Mouse (Mus musculus) hindbrain, embryonic 14.5 days (tissue): ENCODE measurements at regions not wholly inside any gene's neighbourhood (a gene's known extent, or its start where the extent isn't known, plus 50 kb on each side); places are given as distances from the start of the nearest gene placed in this dataset.
"Not testable (repeated sequence)": the region's sequence is repeated elsewhere in the genome, so short reads cannot be mapped to it uniquely, and the experiment has no call there.

ENCODE experiments used
- ATAC-seq: fragments of 200-750 bp; cut with Nextera tagmentation; 2 replicates; pipeline ENCODE4 v1.8.0; 2017; ENCODE audit warnings: moderate number of reproducible peaks, mild to moderate bottlenecking, moderate TSS enrichment, moderate library complexity; ENCODE audit not compliant: low FRiP score
- DNase-seq: peaks from one replicate; pipeline ENCODE4 v3.0.0-alpha.2; 2015; ENCODE audit warnings: low spot score
- H3K27ac ChIP-seq: fragments of 300-500 bp; sonication (generic); 2 replicates; pipeline ENCODE4 v1.5.1; 2014; ENCODE audit warnings: mild to moderate bottlenecking, moderate library complexity
- H3K27me3 ChIP-seq: fragments of 300-500 bp; sonication (generic); 2 replicates; pipeline ENCODE4 v1.6.1; 2014; ENCODE audit warnings: mild to moderate bottlenecking, low read length, mixed read lengths; ENCODE audit not compliant: control insufficient read depth, insufficient read depth
- H3K36me3 ChIP-seq: fragments of 300-500 bp; sonication (generic); replicated peaks from 2 replicates; pipeline ENCODE4 v1.6.1; 2014; ENCODE audit not compliant: control insufficient read depth, insufficient read depth
- H3K4me1 ChIP-seq: fragments of 300-500 bp; sonication (generic); replicated peaks from 2 replicates; pipeline ENCODE4 v1.6.1; 2014; ENCODE audit warnings: antibody characterized with exemption, low read length, mixed read lengths; ENCODE audit not compliant: control insufficient read depth, insufficient read depth
- H3K4me2 ChIP-seq: fragments of 300-500 bp; sonication (generic); replicated peaks from 2 replicates; pipeline ENCODE4 v1.6.1; 2014; ENCODE audit warnings: mild to moderate bottlenecking, moderate library complexity
- H3K4me3 ChIP-seq: fragments of 300-500 bp; sonication (generic); replicated peaks from 2 replicates; pipeline ENCODE4 v1.5.1; 2014; ENCODE audit warnings: mild to moderate bottlenecking, low read length
- H3K9ac ChIP-seq: fragments of 300-500 bp; sonication (generic); 2 replicates; pipeline ENCODE4 v1.6.1; 2014
- H3K9me3 ChIP-seq: fragments of 300-500 bp; sonication (generic); 2 replicates; pipeline ENCODE4 v1.6.1; 2016; ENCODE audit warnings: low read length; ENCODE audit not compliant: control insufficient read depth
- WGBS: fragments of 180-500 bp; shearing (Covaris S2); extraction: QIAGEN DNeasy Blood & Tissue Kit; methylation state at CpG from one replicate; pipeline ENCODE4 v1.1.7; 2014; 5-methylcytosine and 5-hydroxymethylcytosine counted together

DNA sequence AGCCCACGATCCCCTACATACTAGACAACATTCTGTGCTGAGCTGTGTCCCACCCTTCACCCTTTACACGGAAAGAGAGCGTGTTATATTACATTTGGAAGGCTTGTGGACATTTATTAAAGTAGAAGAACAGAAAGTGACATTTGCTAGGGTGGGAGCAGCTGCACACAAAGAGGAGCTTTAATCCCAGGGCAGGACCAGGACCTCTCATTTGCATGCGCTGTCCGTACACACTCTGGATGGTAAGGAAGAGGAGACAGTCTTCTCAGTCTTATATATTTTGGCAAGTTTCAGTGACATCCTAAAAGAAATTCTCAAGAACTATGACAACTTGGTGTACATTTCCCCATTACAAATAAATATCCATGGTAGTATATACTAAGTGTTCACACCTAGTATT, 114.8 kb downstream of the Olfr721-ps1 start:
- no peak overlapping the region for H3K4me2 ChIP-seq
- no peaks in the 10 kb centered on the region for H3K9me3 ChIP-seq
- H3K27ac ChIP-seq: no peak overlapping the region
- no peak overlapping the region for H3K4me3 ChIP-seq
- WGBS: 63% methylated on average over 5 of the region's 5 CpGs
- ATAC-seq: no peak
- H3K27me3 ChIP-seq: no peaks in the 10 kb centered on the region
- DNase-seq: no peak
- no peak overlapping the region for H3K9ac ChIP-seq
- no peaks in the 10 kb centered on the region for H3K4me1 ChIP-seq
- H3K36me3 ChIP-seq: no peaks in the 10 kb centered on the region

DNA sequence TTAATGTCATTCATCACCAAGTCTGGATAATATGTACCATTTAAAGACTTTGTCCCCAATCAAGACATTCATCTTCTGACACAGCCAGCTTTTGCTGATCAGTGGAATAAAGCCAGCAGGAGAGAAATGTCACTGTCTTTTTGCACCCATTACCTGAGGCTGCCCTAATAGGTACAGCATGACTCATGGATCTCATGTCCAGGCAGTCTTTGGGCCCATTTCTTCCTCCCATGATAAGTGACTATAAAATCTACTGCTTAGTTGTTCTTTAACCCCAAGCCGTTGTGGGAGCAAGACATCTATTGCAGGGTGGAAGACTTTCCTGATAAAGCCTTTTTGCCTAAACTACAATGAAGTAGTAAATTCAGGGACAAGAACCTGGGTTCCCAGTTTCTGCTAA, 116.9 kb downstream of the Olfr721-ps1 start:
- Histone ChIP-seq H3K4me3 (no peak overlapping the region), H3K27ac (no peak overlapping the region), H3K4me2 (no peak overlapping the region), H3K9ac (no peak overlapping the region), H3K27me3 (no peaks in the 10 kb centered on the region), H3K36me3 (no peaks in the 10 kb centered on the region), H3K4me1 (no peaks in the 10 kb centered on the region), H3K9me3 (no peaks in the 10 kb centered on the region)
- DNase-seq: no peak
- 98% methylated on average over 1 of the region's 1 CpGs for WGBS
- ATAC-seq: no peak

DNA sequence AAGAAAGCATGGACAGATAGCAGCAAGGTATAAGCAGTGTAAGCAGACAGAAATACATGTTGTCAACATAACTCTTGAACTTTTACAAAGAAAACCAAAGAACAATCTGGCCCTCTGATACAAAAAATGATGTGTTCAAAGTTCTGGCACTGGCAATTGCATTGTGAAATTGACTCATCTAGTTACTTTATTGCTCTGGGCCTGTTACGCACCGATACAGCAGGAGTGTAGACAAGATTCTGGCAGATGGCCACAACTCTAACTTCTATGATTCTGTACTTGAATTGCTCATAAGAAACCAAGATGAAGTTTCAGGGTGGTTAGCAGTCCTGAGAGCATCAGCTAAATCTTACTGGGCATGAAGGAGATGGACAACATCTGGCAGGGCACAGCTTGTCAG, 117.7 kb downstream of the Olfr721-ps1 start:
- no peaks in the 10 kb centered on the region for H3K4me1 ChIP-seq
- no peaks in the 10 kb centered on the region for H3K36me3 ChIP-seq
- no peaks in the 10 kb centered on the region for H3K27me3 ChIP-seq
- H3K9ac ChIP-seq: no peak overlapping the region
- WGBS: 89% methylated on average over 2 of the region's 2 CpGs
- H3K27ac ChIP-seq: no peak overlapping the region
- no peaks in the 10 kb centered on the region for H3K9me3 ChIP-seq
- H3K4me2 ChIP-seq: no peak overlapping the region
- DNase-seq (no peak), ATAC-seq (no peak)
- H3K4me3 ChIP-seq: no peak overlapping the region

DNA sequence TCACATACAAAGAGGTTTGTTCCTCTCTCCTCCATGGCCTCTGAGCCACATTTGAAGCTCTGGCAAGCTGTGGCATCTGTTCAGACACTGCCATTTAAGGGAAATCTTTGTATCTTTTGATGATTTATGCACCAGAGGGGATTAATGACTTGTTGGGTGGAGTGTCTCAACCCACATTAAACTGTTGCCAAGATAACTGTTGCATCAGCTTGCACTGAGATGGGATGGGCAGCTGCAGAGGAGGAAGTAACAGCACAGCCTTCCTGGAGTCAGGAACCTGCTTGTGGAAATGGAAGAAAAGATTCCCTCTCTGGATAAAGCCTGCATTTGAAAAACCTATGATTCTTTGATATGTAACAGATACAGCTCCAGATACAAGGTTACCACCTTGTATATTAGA, 119.1 kb downstream of the Olfr721-ps1 start:
- no peaks in the 10 kb centered on the region for H3K36me3 ChIP-seq
- H3K27ac ChIP-seq: no peak overlapping the region
- H3K9ac ChIP-seq: no peak overlapping the region
- ATAC-seq: no peak
- H3K27me3 ChIP-seq: no peaks in the 10 kb centered on the region
- H3K4me1 ChIP-seq: no peaks in the 10 kb centered on the region
- DNase-seq: no peak
- no peak overlapping the region for H3K4me3 ChIP-seq
- H3K4me2 ChIP-seq: no peak overlapping the region
- H3K9me3 ChIP-seq: no peaks in the 10 kb centered on the region

DNA sequence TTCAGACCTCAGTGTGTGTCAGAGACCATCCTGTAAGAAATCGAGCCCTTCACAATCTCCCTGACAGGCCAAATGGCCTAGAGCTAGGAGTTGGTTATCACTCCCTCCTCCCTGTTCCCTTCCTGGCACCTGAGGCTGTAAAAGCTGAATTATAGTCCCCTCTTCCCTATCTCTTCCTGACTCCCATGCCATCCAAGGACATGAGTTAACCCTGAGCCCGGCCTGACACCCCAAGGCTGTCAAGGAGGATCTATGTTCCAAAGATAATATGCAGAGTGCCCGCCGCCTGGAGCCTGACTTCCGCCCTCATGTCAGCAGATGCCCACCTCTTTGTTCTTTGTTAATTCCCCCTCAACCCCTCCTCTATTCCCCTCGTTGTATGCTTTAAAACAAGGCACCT, 120.2 kb downstream of the Olfr721-ps1 start:
- ATAC-seq, H3K27me3 ChIP-seq, DNase-seq, H3K36me3 ChIP-seq, H3K9ac ChIP-seq, H3K4me3 ChIP-seq, H3K27ac ChIP-seq, H3K4me1 ChIP-seq, H3K4me2 ChIP-seq, H3K9me3 ChIP-seq: not testable (repeated sequence)
- WGBS: 71% methylated on average over 6 of the region's 6 CpGs

DNA sequence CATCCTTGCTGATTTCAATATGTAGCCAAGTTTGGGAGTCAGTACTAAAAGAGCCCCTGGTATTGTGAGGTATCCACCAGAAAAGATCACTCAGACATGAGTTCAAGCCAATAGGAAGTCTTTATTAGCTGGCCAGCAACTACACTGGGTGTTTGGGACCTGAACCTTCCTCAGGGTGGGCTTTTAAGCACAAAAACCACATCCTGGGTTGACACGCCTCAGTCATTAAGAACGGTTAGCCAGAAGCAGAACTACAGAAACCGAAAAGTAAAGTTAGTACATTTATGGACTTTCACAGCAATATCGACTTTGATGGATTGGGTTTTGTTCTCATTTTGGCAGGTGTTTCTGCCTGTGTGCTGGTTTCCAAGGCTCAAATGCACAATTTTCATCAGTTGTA, 124.1 kb downstream of the Olfr721-ps1 start:
- ATAC-seq (no peak), DNase-seq (no peak)
- 92% methylated on average over 4 of the region's 4 CpGs for WGBS
- no peaks in the 10 kb centered on the region for H3K9me3 ChIP-seq
- no peaks in the 10 kb centered on the region for H3K36me3 ChIP-seq
- no peaks in the 10 kb centered on the region for H3K4me1 ChIP-seq
- no peak overlapping the region for H3K4me2 ChIP-seq
- H3K27ac ChIP-seq: no peak overlapping the region
- H3K9ac ChIP-seq: no peak overlapping the region
- H3K4me3 ChIP-seq: no peak overlapping the region
- no peaks in the 10 kb centered on the region for H3K27me3 ChIP-seq

DNA sequence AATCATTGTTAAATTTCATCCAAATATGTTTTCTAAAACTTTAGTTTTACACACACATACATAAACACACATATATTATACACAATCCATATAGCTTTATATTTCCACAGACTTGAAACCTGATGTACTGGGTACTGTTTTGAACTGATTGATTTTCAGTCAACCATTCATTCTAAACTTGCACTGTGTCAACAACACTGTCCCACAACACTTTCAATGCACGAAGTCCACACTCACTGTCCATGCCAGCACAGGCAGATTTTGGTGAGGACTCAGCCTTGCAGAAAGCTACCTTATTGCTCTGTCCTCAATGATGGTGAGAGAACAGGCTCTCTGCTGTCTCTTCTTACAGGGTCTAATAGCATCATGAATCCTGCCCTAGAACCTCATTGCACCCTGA, 127.3 kb downstream of the Olfr721-ps1 start:
- no peaks in the 10 kb centered on the region for H3K27me3 ChIP-seq
- H3K4me1 ChIP-seq: no peaks in the 10 kb centered on the region
- DNase-seq: no peak
- H3K9ac ChIP-seq: no peak overlapping the region
- no peaks in the 10 kb centered on the region for H3K9me3 ChIP-seq
- WGBS: 97% methylated on average over 1 of the region's 1 CpGs
- H3K4me2 ChIP-seq: no peak overlapping the region
- no peak for ATAC-seq
- H3K36me3 ChIP-seq: no peaks in the 10 kb centered on the region
- H3K27ac ChIP-seq: no peak overlapping the region
- no peak overlapping the region for H3K4me3 ChIP-seq

DNA sequence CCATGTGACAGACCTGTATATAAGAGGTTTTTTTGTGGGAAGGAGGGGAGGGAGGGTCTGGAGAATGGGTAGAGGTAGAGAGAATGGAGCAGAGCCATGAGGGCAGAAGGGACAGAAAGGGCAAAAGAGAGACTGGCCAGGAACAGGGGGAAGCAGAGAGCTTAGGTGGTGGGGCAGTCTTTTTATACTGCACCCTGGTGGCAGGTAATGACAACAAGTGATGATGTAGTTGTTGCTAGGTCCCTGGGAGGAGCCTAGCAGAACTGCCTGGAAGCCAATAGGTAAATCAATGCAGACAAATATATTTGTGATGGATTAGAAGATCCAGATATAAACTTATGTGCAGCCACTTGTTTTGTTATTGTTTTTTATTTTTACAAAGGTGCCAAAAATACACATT, 140.1 kb downstream of the Olfr721-ps1 start:
- ATAC-seq (no peak), DNase-seq (no peak)
- no peak overlapping the region for H3K9ac ChIP-seq
- H3K4me2 ChIP-seq: no peak overlapping the region
- H3K27me3 ChIP-seq: no peaks in the 10 kb centered on the region
- H3K9me3 ChIP-seq: no peaks in the 10 kb centered on the region
- H3K4me3 ChIP-seq: no peak overlapping the region
- no peaks in the 10 kb centered on the region for H3K36me3 ChIP-seq
- no peak overlapping the region for H3K27ac ChIP-seq
- H3K4me1 ChIP-seq: no peaks in the 10 kb centered on the region

DNA sequence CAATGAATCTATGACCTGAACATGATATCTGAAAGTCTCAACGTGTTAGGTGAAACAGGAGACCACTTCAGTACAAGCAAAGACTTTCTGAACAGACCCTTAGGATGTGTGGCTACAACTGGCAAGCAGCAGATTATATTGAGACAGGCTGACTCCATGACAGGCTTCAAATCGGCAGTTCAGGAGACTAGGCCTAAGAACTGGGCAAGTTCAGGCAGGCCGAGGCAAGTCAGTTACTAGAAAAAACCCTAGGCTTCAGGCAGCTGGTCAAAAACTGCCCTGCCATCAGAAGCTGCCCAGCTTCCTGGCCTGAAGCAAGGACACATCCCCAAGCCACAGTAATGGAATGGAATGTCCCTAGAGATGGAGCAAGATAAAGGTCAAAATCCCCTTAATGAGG, 140.6 kb downstream of the Olfr721-ps1 start:
- 76% methylated on average over 3 of the region's 3 CpGs for WGBS
- no peak for ATAC-seq

DNA sequence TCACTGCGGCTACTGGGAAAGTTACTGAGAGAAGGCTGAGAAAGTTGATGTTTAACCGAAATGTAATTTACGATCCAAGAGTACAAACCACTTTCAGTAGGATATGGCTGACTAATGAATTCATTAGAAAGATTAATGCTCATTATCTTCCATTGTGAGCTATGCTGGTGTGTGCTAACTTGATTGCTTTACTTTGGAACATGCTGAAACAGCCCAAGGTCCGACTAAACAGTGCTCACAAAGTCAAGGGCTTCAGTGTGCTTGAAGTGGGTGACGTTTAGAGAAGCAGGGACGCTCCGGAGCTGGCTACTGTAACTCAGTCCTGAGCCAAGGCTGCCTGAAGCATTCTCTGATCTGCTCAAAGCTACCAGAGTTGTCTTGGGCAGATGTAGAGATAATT, 143.1 kb downstream of the Olfr721-ps1 start:
- Histone ChIP-seq H3K27me3 (no peaks in the 10 kb centered on the region), H3K9me3 (no peaks in the 10 kb centered on the region), H3K4me1 (no peaks in the 10 kb centered on the region), H3K9ac (no peak overlapping the region), H3K36me3 (no peaks in the 10 kb centered on the region), H3K4me3 (no peak overlapping the region), H3K4me2 (no peak overlapping the region), H3K27ac (no peak overlapping the region)
- WGBS: 87% methylated on average over 7 of the region's 7 CpGs
- ATAC-seq (no peak), DNase-seq (no peak)

More for the DNA sequence above, 140.6 kb downstream of the Olfr721-ps1 start:
- DNase-seq: no peak
- Histone ChIP-seq H3K4me2 (no peak overlapping the region), H3K36me3 (no peaks in the 10 kb centered on the region), H3K27ac (no peak overlapping the region), H3K4me3 (no peak overlapping the region), H3K4me1 (no peaks in the 10 kb centered on the region), H3K9ac (no peak overlapping the region), H3K27me3 (no peaks in the 10 kb centered on the region), H3K9me3 (no peaks in the 10 kb centered on the region)
